Mouse (Mus musculus) forebrain, embryonic 10.5 days (tissue): ENCODE measurements around the gene Ipmk. TPM values are rescaled to one million over a fixed set of nuclear protein-coding genes. Genes with fewer than 3 reads are reported as not detected.
"Not testable (repeated sequence)": the region's sequence is repeated elsewhere in the genome, so short reads cannot be mapped to it uniquely, and the experiment has no call there.

Source experiments
- DNase-seq: peaks from one replicate; pipeline ENCODE4 v3.0.0-alpha.2; 2017; ENCODE audit warnings: low spot score; ENCODE audit errors: extremely low spot score
- H3K27ac ChIP-seq: fragments of 300-500 bp; sonication (generic); 2 replicates; pipeline ENCODE4 v1.5.1; 2016; ENCODE audit warnings: mild to moderate bottlenecking
- H3K27me3 ChIP-seq: fragments of 300-500 bp; sonication (generic); 2 replicates; pipeline ENCODE4 v1.6.1; 2016; ENCODE audit warnings: mild to moderate bottlenecking; ENCODE audit not compliant: poor library complexity, severe bottlenecking
- H3K36me3 ChIP-seq: fragments of 300-500 bp; sonication (generic); replicated peaks from 2 replicates; pipeline ENCODE4 v1.6.1; 2016; ENCODE audit warnings: mild to moderate bottlenecking, moderate library complexity
- H3K4me1 ChIP-seq: fragments of 300-500 bp; sonication (generic); 2 replicates; pipeline ENCODE4 v1.6.1; 2016
- H3K4me3 ChIP-seq: fragments of 300-500 bp; sonication (generic); 2 replicates; pipeline ENCODE4 v1.5.1; 2016; ENCODE audit warnings: mild to moderate bottlenecking, moderate library complexity
- H3K9me3 ChIP-seq: fragments of 300-500 bp; sonication (generic); 2 replicates; pipeline ENCODE4 v1.6.1; 2016; ENCODE audit warnings: mild to moderate bottlenecking, moderate library complexity
- WGBS: fragments of 180-500 bp; shearing (Covaris S2); methylation state at CpG from one replicate; pipeline ENCODE4 v1.1.7; 2016; 5-methylcytosine and 5-hydroxymethylcytosine counted together
- polyA plus RNA-seq: library from polyadenylated mRNA; unstranded; fragments of >200 nt; fragmentation: Nextera tagmentation; extraction: Ambion mirVana; gene quantifications from 2 replicates; pipeline ENCODE4 v1.2.1, GENCODE M21; 2016

Ipmk gene
- polyA plus RNA-seq, 1 experiment from 2014 or later = 21.1 TPM

DNA sequence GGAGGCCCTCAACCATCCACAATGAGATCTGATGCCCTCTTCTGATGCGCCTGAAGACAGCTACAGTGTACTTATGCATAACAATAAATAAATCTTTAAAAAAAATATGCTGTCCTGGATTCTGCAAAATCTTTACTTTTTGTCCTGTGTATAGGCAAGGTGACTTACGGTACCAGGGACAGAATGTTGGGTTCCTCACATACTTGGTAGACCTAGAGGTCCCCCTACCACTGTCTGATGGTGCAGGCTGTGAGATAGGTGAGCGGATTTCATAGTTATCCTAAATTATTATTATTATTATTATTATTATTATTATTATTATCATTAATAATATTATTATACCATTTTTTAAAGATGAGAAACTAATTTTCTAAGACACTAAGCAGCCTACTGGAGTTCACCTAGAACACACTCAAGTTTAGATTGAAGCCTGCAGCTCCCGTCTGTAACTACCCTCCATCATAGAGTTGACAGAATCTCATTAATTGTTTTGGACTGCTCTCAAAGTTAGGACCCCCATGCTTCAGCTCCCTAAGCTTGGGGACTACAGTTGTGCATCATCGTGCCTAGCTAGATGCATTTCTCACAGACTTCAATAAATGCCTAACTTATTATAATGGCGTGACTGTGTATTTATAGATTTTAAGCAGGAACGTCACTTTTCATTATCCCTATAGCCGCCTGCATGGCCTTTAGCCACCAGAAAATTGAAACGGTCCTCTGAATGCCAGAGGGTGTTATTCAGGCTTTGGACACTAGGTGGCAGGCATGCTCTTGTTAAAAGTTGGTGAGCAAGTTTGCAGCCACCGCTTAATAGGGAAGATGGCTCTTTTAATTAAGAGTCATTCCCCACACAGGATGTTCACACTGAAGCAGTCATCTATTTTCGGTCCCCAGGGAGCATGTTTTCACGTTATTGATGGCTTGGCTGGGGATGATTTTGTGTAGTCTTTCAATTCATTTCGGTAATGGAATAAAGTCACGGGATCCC lies 74.8 kb downstream of the Ipmk start:
- Histone ChIP-seq H3K36me3 (no peaks in the 10 kb centered on the region), H3K9me3 (no peaks in the 10 kb centered on the region), H3K4me3 (no peak overlapping the region), H3K27me3 (no peaks in the 10 kb centered on the region), H3K4me1 (no peaks in the 10 kb centered on the region), H3K27ac (no peak overlapping the region)
- peak; percentile 65 for DNase-seq
- WGBS = 46% methylated on average over 14 of the region's 14 CpGs

GRCm38 (mm10) chr10:71426740-71427139 lies 79.2 kb downstream of the Ipmk start:
- Histone ChIP-seq H3K27ac (no peak overlapping the region), H3K4me1 (no peaks in the 10 kb centered on the region), H3K36me3 (no peaks in the 10 kb centered on the region), H3K9me3 (peaks cover 6% of the 10 kb centered on the region; the same call in 1 of the 2 replicates), H3K4me3 (no peak overlapping the region), H3K27me3 (no peaks in the 10 kb centered on the region)
- 82% methylated on average over 6 of the region's 6 CpGs for WGBS
- no peak for DNase-seq

DNA sequence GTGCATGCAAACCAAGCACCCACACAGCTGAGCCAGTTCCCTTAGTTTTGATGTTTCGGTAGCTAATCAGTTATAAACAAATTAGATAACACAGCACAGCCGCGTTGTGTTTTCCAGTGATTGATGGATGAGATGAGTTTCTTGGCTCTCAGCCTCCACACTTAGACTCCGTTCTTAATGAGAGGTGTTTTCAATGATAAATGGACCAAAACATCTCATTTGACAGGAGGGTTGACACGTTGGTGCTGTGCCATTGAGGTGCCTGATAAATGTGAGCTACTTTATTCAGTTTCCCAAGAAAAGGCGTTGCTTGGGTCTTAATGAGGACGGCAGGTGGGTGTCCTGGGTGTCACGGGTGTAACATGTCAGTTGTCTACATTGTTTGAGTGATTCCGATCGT lies 79.8 kb downstream of the Ipmk start:
- Histone ChIP-seq H3K27me3 (no peaks in the 10 kb centered on the region), H3K9me3 (peaks cover 6% of the 10 kb centered on the region; the same call in 1 of the 2 replicates), H3K36me3 (no peaks in the 10 kb centered on the region), H3K27ac (no peak overlapping the region), H3K4me3 (no peak overlapping the region), H3K4me1 (no peaks in the 10 kb centered on the region)
- DNase-seq = no peak
- 85% methylated on average over 10 of the region's 10 CpGs for WGBS

- no peak overlapping the region for H3K27ac ChIP-seq
- H3K4me1 ChIP-seq = no peaks in the 10 kb centered on the region
- H3K4me3 ChIP-seq = no peak overlapping the region
- peaks cover 6% of the 10 kb centered on the region; the same call in 1 of the 2 replicates for H3K9me3 ChIP-seq
- 64% methylated on average over 13 of the region's 13 CpGs for WGBS
- DNase-seq = no peak
- H3K36me3 ChIP-seq = no peaks in the 10 kb centered on the region
- H3K27me3 ChIP-seq = no peaks in the 10 kb centered on the region
These were observed 80.8 kb downstream of the Ipmk start for GRCm38 (mm10) chr10:71428246-71428864.

DNA sequence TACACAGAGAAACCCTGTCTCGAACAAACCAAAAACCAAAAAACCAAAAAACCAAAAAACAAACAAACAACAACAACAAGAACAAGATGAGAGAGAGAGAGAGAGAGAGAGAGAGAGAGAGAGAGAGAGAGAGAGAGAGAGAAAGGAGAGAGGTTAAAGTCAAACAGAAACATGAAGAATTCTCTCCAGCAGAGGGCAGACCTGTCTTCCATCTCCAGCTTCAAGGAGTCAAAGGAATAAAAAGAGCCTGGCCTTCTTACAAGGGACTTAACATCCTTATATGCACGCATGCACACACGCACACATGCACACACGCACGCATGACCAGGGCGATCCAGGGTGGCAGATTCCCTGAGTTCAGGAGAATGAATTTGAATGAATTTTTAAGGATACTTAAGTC lies 83.1 kb downstream of the Ipmk start:
- H3K27ac ChIP-seq = no peak overlapping the region
- H3K4me1 ChIP-seq = no peaks in the 10 kb centered on the region
- no peak for DNase-seq
- 92% methylated on average over 6 of the region's 6 CpGs for WGBS
- H3K36me3 ChIP-seq = no peaks in the 10 kb centered on the region
- H3K9me3 ChIP-seq = peaks cover 6% of the 10 kb centered on the region; the same call in 1 of the 2 replicates
- H3K27me3 ChIP-seq = no peaks in the 10 kb centered on the region
- H3K4me3 ChIP-seq = no peak overlapping the region

DNA sequence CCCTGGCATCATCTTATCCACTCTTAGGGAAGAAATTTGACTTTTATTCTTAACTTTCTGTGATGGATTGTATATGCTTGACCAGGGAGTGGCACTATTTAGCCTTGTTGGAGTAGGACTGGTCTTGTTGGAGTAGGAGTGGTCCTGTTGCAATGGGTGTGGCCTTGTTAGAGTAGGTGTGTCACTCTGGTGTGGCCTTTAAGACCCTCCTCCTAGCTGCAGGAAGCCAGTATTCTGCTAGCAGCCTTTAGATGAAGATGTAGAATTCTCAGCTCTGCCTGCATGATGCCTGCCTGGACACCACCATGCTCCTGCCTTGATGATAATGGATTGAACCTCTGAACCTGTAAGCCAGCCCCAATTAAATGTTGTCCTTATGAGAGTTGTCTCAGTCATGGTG lies 95.5 kb downstream of the Ipmk start:
- Histone ChIP-seq H3K9me3 (peaks cover 1% of the 10 kb centered on the region; the same call in 1 of the 2 replicates), H3K4me1 (no peaks in the 10 kb centered on the region)
- DNase-seq = no peak

DNA sequence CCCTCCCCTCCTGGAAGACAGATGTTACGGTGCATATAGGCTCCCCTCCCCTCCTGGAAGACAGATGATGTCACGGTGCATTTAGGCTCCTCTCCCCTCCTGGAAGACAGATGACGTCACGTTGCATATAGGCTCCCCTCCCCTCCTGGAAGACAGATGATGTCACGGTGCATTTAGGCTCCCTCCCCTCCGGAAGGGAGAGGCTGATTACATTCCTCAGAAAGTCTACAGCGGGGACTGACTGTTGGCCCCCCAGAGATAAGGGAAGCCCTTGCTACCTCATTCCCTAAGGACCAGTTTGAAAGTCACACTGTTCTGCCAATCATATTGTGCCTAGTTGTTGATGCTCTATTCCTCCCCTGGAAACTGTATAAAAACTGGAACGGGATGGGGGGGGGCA lies 100.1 kb downstream of the Ipmk start:
- H3K27me3 ChIP-seq = no peaks in the 10 kb centered on the region
- 79% methylated on average over 8 of the region's 8 CpGs for WGBS

More for the DNA sequence above, 95.5 kb downstream of the Ipmk start:
- H3K27ac ChIP-seq = no peak overlapping the region
- no peaks in the 10 kb centered on the region for H3K36me3 ChIP-seq
- no peaks in the 10 kb centered on the region for H3K27me3 ChIP-seq
- no peak overlapping the region for H3K4me3 ChIP-seq

DNA sequence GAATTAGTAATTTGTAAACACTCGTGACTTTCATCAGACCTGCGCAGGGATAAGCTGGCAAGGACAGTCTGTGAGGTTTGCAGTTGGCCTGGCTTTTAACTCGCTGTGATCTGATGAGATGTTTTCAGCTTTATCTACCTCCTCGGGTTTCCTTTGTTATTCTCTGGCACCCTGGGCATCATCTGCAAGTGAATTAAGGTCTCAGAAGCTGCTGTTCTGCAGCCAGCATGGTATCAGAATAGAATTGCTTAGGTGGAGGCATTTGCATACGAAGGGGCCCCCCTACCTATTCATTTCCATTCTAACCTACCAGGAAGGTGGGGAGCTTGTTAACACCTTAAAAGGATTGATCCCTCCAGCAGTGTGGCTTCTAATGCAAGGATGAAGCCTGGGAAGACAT lies 100.7 kb downstream of the Ipmk start:
- 78% methylated on average over 5 of the region's 5 CpGs for WGBS

More for the DNA sequence above, 100.1 kb downstream of the Ipmk start:
- no peak for DNase-seq
- no peaks in the 10 kb centered on the region for H3K4me1 ChIP-seq
- H3K4me3 ChIP-seq = no peak overlapping the region
- no peaks in the 10 kb centered on the region for H3K36me3 ChIP-seq
- H3K9me3 ChIP-seq = peaks cover 12% of the 10 kb centered on the region; the same call in 1 of the 2 replicates
- H3K27ac ChIP-seq = no peak overlapping the region

GRCm38 (mm10) chr10:71455355-71455754 lies 107.8 kb downstream of the Ipmk start:
- Histone ChIP-seq H3K36me3 (no peaks in the 10 kb centered on the region), H3K27ac (no peak overlapping the region), H3K9me3 (no peaks in the 10 kb centered on the region), H3K4me3 (no peak overlapping the region), H3K27me3 (no peaks in the 10 kb centered on the region), H3K4me1 (no peaks in the 10 kb centered on the region)
- WGBS = 83% methylated on average over 3 of the region's 3 CpGs
- DNase-seq = no peak

More for the DNA sequence above, 100.7 kb downstream of the Ipmk start:
- Histone ChIP-seq H3K9me3 (peaks cover 12% of the 10 kb centered on the region; the same call in 1 of the 2 replicates), H3K27me3 (no peaks in the 10 kb centered on the region), H3K27ac (no peak overlapping the region), H3K4me3 (no peak overlapping the region), H3K36me3 (no peaks in the 10 kb centered on the region), H3K4me1 (no peaks in the 10 kb centered on the region)
- no peak for DNase-seq

DNA sequence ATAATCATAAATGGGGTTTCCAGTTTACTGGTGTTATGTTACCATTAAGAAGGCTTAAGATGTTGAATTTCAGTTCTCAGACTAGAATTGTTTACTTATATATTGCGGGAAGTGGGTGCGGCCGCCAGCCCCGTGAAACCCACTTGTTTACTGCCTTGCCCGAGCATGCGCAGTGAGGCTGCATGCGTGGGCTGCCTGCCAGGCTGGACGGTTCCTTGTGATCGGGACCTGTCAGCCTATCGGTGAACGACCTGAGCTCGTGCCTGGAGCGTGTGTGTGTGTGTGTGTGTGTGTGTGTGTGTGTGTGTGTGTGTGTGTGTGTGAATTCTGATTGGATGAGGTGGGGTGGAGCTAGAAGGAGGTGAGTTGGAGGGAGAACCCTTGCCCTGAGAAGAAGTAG lies 114.8 kb downstream of the Ipmk start:
- not testable (repeated sequence) for H3K4me1 ChIP-seq, H3K4me3 ChIP-seq, DNase-seq, H3K9me3 ChIP-seq, H3K27ac ChIP-seq, H3K27me3 ChIP-seq, H3K36me3 ChIP-seq
- 96% methylated on average over 13 of the region's 13 CpGs for WGBS

GRCm38 (mm10) chr10:71464417-71464816 lies 116.9 kb downstream of the Ipmk start:
- DNase-seq = no peak
- no peaks in the 10 kb centered on the region for H3K36me3 ChIP-seq
- H3K27me3 ChIP-seq = no peaks in the 10 kb centered on the region
- H3K27ac ChIP-seq = no peak overlapping the region
- H3K4me3 ChIP-seq = no peak overlapping the region
- 96% methylated on average over 6 of the region's 6 CpGs for WGBS
- no peaks in the 10 kb centered on the region for H3K9me3 ChIP-seq
- H3K4me1 ChIP-seq = no peaks in the 10 kb centered on the region

GRCm38 (mm10) chr10:71468315-71468714 lies 120.8 kb downstream of the Ipmk start:
- no peaks in the 10 kb centered on the region for H3K4me1 ChIP-seq
- no peak overlapping the region for H3K27ac ChIP-seq
- no peaks in the 10 kb centered on the region for H3K27me3 ChIP-seq
- H3K4me3 ChIP-seq = no peak overlapping the region
- H3K36me3 ChIP-seq = no peaks in the 10 kb centered on the region
- DNase-seq = no peak
- no peaks in the 10 kb centered on the region for H3K9me3 ChIP-seq
- 93% methylated on average over 3 of the region's 3 CpGs for WGBS

DNA sequence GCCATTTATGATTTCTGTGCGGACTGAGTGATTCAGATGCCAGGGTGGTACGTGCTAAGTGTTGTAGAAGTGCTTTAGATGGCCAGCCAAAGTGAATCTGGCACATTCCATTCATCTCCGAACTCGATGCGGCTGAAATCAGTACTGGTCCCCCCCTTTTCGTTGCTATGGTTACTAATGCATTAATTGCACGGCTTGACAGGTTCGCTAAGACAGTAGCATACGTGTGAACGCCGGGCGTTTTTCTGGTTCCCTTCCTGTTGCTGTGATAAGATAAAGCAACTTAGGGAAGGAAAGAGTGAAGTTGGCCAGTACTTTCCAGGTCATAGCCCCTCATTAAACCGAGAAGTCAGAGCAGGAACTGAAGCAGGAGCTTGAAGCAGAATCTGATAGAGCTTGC lies 122.2 kb downstream of the Ipmk start:
- no peaks in the 10 kb centered on the region for H3K36me3 ChIP-seq
- H3K4me3 ChIP-seq = no peak overlapping the region
- no peaks in the 10 kb centered on the region for H3K4me1 ChIP-seq
- WGBS = 85% methylated on average over 13 of the region's 13 CpGs
- no peak overlapping the region for H3K27ac ChIP-seq
- H3K27me3 ChIP-seq = no peaks in the 10 kb centered on the region
- H3K9me3 ChIP-seq = no peaks in the 10 kb centered on the region
- no peak for DNase-seq
